Mouse (Mus musculus) thymus, adult 2 months (tissue): ENCODE data around the gene Krt32.

Source experiments
- CTCF ChIP-seq: fragments of 200-500 bp; IDR thresholded peaks from 2 replicates; pipeline ENCODE4 v1.5.1; 2012; ENCODE audit warnings: mild to moderate bottlenecking, control low read depth, low read length, moderate library complexity, borderline replicate concordance; ENCODE audit not compliant: control insufficient read depth, poor library complexity, insufficient read depth; ENCODE audit errors: extremely low read depth
- POLR2A ChIP-seq: fragments of 200-500 bp; IDR thresholded peaks from 2 replicates; pipeline ENCODE4 v1.6.1; 2012; ENCODE audit warnings: mild to moderate bottlenecking, low read length, control low read depth, moderate library complexity; ENCODE audit not compliant: control insufficient read depth, poor library complexity, insufficient read depth; ENCODE audit errors: extremely low read depth

DNA sequence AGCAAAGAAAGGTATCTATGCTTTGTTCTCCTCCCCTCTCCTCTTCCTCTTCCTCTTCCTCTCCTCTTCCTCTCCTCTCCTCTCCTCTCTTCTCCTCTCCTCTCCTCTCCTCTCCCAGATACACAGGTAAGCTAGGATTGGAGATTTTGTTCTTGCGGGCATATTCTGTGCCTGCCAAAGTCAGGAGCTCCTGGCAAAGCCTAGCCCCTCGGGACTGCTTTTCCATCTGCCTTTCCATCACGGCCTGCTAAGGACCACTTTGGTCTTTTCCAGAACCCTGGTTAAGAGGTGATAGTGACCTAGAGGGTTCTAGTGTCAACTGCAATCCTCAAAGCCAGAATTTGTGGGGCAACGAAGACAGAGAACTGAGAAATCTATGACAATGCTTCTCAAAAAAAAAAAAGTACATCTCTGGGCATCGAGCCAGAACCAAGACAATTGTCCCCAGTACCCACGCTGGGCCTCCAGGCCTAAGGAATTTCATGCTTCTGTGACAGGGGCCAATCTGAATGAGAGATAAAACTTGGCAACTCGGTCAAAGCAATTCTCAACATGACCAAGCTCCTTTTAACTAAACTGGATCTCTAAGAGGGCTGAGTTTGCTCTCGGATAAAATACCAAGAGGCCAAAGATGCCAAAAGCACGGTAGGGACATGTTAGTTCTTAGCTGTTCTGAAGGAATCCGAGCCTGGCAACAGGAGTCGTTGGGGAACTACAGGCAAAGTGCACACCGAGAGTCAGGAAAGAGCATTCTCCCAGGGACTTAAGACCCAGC lies 21.6 kb downstream of the Krt32 start:
- TF ChIP-seq POLR2A (no peak), CTCF (no peak)
